Mouse (Mus musculus) c-Kit-positive CD71-negative TER-119-negative erythroid progenitor cells, embryonic 14.5 days (primary cell): ENCODE measurements around the gene Wdr12.
"Not testable (repeated sequence)": the region's sequence is repeated elsewhere in the genome, so short reads cannot be mapped to it uniquely, and the experiment has no call there.

Source experiments
- DNase-seq: peaks from one replicate; pipeline ENCODE4 v3.0.0-alpha.2; 2013; ENCODE audit warnings: low read depth

Wdr12 gene

DNA sequence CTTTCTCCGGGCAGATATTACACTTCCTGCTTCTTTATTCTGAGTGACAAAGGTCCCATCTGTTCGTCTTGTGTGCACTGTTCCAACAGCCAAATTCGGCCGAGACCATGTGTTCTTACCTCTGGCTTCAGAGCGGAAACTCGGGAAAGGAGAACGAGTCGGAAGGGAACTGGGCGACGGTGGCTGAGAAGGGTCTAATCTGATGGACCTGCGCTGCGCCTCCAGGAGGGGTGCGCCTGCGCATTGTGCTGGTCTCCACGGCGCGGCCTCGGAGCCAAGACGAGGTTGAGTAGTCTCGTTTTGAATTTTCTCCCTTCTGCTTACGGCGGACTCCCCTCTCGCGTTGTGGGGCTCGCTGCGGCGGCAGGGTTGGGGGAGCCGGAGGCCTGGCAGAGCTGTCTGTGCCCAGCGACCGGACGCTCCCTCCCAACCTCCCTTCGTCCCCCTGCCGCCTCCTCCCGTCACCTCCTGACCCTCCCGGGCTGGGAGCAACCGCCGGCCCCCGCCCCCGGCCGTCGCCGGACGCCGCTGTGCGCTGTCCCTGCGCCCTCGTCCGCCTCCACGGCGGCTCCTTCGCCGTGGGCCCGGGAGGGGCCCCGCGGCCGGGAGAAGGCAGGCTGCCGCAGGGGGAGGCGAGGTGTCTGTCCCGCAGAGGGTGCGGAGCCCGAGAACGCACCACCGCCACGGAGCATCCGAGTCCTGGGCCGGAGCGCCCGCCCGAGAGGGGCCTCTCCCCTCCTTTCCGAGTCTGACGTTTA is at the start of gene Wdr12, which contains the start of gene Carf:
Wdr12 (minus strand) TSS at position 622 of the 758 bp plus-strand sequence.
Carf (plus strand) TSS at position 224 of the 758 bp plus-strand sequence.
- peak; percentile 96 for DNase-seq

DNA sequence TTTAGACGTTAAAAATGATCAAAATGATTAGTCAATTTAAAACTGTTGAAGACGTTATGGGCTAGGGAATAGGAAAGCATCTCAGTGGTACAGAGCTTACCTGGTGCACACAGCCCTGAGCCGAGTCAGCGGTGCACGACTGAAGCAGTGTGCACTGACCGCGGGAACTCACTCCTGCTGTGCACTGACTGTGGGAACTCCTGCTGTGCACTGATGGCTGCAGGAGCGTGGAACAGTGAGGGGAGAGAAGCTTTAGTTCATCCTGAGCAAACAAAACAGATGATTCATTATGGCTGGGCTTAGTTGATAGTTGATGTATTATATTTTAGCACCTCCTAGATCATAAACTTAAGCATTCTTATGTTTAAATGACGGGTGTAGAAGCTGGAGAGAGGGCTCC is 38.9 kb upstream of the Wdr12 start:
- no peak for DNase-seq

DNA sequence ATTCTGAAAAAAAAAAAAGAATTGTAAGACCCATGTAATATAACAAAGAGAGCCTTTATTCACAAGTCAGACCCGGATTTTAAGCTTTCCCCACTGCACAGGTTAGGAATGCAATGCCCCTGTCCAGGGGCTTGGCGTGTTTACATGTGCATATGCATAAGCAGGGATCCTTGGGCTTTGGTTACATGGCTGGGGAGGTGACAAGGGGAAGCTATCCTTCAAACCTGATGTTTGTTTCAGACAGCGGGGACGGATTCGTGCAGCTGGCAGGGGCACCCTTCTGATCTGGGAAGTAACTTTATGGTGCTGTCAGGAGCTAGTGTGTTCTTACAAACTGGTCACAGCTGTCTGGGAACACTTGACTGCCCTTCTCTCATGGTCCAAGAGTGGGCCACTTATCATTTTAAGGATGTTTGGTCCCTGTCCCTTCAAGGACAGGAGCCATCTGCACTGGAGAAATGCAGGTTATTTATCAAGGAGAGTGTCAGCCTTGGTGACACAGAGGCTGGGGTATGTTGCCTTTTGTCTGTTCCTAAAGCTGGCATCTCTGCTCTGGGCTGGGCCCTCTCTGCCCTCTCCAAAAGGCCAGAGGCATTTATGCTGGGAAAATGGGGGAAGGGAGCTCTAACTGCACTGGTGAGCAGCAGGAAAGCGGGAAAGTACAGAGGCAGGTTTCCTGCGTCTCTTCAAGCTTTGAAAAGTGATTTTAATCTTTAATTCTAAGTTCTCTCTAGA is 19.4 kb upstream of the Wdr12 start:
- DNase-seq: no peak

DNA sequence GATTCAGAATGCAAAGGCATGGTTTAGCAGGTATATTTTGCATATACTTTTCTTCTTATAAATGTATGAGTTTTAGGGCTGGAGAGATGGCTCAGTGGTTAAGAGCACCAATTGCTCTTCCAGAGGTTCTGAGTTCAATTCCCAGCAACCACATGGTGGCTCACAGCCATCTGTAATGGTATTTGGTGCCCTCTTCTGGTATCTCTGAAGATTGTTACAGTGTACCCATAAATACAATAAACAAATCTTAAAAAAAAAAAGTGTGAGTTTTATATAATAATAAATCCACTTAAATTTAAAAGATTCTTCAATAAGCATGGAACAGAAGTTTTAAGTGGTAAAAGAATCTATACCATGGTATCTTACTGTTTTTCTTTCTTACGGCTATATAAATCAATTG is 6.1 kb upstream of the Wdr12 start:
- no peak for DNase-seq

DNA sequence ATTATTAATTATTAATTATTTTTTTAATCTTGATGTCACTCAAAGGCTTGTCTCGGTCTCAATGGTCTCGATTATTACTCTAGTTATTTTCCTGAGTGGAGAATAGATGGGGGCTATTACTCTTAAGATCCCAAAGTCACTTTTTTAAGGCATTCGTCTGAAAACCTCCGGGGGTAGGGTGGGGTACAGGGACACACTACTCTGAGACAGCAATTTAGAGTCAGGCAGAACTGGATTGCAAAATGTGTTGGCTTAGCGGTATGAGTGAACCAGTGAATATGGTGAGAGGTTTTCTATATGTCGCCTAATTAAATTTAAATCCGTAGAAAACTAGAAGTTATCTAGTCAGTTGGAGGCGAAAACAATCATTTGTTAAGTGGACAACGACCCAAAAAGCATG is 394 bp upstream of the Wdr12 start:
- DNase-seq: no peak

DNA sequence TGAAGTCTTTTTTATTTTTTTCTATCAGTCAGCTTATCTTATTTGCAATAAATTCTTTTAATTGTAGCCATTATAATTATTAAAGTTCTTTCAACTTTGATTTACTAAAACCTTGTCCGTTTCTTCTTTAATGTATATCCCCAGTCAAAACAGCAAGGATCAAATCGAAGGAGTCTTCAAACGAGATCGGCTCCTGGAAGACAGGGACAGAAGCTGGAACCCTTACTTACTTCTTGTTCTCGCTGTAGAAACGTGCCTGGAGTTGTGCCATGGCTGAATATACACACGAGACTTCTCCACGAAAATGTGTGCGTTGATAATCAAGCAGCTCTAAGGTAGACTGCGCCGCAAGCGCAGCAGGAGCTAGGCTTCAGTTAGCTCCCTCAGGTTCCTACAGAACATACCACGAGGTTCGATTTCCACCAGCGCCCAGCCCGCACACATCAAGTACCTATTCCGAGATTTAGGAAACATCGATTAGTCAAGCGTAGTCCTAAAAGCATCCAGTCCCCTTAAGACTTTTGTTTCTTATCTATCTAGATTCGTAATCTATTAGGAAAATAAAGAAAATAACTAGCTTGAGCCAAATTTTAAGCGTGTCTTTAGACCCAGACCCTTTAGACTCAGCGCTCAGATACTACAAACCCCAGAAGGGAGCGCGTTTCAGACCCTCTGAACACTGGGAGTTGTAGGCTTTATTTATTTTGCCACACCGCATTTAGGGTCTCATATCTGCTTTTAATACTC is 995 bp downstream of the Wdr12 start:
- DNase-seq: peak; percentile 72

DNA sequence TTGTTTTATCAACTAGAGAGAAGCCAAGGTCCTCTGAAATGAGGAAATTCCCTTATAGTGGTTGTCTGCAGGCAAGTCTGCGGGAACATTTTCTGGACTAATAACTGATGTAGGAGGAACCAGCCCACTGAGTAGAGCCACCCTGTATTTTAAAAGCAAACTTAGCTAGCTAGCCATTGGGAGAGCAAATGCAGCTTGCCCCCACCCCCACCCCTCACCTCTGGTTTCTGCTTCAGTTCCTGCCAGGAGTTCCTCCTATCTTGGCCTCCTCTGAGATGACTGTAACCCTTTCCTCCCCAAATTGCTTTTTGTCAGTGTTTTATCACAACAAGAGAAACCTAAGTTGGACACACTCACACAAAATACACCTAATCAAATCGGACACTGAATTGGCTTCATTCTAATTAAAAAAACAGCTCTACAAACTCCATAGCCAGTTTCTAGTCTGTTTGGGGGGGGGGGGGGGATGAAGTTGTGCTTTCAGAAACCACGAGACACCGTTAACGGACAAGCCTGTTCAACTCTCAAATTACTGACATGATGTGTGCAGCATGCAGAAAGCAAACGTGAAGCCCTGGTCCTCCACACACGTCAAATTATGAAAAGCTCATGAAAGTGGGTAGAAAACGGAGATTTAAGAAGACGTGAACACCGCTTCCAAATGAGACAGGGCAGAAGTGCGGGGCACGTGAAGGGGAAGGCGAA is 1.7 kb downstream of the Wdr12 start:
- peak; percentile 40 for DNase-seq

DNA sequence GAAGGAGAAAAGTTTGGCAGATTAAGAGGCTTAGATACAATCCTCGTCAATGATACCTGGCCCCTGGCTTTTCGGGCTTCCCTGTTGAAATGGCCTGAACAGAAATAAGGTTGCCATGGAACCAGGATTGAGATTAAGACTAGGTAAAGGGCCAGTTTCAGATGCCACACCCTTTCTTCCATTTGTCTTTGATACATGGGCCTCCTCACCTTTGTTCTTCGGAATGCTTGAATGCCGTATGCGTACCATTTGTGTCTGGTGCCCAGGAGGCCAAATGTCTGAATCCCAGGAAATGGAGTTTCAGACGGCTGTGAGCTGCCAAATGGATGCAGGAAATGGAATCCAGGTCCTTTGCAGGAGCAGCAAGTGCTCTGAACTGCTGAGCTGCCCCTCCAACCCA is 22.0 kb downstream of the Wdr12 start:
- no peak for DNase-seq

DNA sequence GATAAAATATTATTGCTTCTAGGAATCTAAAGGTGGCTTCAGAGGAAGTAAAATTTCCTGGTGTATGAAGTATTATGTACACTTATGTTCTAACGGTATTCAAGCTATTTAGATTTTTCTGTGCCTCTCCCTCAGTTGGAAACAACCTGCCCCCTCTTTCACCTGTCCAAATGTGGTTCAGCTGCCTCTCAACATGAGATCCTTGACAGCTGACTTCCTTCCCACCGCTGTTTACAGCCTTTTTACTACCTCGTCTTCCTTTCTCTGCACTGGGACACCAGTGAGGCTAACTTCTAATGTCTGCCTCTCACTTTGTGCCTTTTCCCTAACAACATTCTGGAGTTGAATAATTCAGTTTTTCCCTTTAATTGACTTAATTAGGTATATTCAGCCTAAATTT is 22.9 kb downstream of the Wdr12 start:
- DNase-seq: no peak

DNA sequence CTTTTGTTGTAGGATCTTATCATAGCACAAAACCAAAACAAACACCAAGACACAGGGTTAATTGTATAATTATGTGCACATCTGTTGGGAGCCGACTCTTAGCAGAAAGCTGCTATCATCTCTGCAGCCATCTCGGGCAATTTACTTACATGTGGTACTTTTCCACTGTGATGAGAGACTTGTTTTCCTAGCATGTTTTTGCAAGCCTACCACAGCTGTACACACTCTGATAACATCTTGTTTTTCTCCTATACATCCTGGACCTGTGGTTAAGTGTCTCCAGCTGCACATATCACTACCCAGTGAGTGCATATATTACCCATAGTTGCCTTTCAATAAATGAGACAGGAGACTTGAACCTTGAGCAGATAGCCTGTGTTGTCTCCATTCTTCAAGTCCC is 23.5 kb downstream of the Wdr12 start:
- no peak for DNase-seq

DNA sequence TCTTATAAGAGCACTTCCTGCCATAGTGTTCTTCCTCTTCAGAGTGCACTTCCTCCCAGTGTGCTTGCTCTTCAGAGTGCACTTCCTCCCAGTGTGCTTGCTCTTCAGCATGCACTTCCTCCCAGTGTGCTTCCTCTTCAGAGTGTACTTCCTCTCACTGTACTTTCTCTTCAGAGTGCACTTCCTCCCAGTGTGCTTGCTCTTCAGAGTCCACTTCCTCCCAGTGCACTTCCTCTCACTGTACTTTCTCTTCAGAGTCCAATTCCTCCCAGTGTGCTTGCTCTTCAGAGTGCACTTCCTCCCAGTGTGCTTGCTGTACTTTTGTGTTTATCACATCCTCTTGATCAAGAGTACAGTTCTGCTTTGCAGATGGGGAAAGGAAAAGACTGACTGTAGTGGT is 27.7 kb downstream of the Wdr12 start:
- DNase-seq: peak; percentile 10

DNA sequence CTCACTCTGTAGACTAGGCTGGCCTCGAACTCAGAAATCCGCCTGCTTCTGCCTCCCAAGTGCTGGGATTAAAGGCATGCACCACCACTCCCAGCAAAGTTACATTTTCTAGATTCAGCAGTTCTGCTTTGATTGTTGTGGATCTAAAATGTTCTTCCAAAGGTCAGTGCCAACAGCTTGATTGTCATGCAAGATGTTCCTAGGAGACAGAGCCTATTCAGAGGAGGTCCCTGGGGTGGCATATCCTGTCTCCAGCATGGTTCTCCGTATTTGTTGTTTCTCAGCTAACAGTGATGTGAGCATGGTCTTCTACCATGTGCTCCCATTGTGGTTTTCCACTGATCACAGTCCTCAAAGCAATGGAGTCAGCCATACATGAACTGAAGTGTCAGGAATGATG is 42.1 kb downstream of the Wdr12 start:
- no peak for DNase-seq

DNA sequence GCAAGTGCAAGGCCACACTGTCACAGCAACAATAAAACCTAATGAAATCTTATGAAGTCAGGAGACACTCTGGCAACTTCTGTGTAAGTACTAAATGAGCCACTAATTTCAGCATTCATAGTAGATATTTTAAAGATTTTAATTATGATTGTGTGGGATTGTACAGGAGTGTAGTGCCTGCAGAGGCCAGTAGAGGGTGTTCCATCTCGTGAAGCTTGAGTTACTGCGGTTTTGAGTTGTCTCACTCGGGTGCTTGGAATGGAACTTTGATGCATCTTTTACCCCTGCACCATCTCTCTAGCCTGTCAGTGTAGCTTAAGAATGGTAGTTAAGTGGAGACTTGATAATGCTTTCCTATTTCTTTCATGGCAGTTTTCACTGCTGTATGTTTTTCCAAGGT is 43.8 kb downstream of the Wdr12 start:
- DNase-seq: no peak

DNA sequence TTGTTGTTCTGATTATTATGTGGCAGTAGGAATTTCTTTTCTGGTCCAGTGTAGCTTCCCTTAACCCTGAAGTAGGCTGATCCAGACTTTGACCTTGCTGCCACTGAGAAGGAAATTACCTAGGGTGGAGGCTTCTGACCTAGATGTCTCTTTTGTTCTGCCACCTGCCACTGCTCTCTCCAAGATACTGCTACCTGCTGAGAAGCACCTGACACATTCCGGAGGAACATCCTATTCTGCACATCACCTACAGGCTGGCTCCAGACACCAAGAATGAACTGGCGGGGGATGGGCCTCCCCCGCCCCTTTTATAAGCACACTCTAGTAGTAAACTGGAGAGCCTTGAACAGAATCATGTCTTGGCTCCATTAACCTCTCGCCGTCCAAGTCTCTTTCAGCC is 51.0 kb downstream of the Wdr12 start:
- not testable (repeated sequence) for DNase-seq

DNA sequence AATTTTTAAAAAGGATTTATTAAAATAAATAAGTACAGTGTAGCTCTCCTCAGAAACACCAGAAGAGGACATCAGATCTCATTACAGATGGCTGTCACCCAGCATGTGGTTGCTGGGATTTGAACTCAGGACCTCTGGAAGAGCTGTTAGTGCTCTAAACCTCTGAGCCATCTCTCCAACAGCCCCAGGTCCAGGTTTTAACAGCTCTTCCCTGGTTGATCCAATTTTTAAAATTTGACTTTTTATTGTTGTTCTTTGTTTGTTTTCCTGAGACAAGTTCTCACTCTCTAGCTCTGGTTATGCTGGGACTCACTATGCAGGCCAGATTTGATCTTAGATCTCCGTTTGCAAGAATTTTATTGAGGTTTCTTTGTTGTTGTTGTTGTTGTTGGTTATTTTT is 53.9 kb downstream of the Wdr12 start:
- DNase-seq: no peak

DNA sequence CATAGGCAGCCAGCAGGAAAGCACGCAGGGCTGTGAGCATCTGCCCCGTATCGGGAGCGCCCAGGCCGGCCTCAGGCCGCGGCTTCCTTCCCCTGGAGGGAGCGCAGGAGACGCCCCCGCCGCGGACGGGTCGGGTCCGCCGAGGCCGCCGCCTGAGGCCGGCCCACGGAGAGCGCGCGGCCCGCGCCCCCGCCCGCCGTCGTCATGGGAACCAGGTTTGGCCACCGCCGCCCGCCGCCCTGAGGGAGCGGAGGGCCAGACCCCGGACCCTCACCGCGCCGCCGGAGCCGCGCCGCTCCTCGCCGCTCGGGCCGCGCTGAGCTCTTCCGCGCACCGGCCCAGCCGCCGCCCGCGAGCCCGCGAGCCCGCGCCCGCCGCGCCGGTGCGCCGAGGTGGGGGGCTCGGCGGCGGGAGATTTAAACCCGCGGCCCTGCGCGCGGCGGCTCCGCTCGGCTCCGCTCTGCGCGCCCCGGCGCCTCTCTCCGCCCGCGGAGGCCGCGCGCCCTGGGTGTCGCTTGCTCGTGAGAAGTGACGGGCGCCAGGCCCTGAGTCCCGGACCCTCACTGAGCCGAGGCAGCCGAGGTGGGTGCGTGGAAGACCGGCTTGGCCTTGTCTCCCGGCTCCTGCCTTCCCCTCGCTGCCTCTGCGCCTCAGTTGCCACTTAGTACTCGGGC is 55.5 kb downstream of the Wdr12 start, which contains the start of gene Ica1l:
Ica1l (minus strand) TSS at position 389 of the 674 bp plus-strand sequence.
- no peak for DNase-seq

DNA sequence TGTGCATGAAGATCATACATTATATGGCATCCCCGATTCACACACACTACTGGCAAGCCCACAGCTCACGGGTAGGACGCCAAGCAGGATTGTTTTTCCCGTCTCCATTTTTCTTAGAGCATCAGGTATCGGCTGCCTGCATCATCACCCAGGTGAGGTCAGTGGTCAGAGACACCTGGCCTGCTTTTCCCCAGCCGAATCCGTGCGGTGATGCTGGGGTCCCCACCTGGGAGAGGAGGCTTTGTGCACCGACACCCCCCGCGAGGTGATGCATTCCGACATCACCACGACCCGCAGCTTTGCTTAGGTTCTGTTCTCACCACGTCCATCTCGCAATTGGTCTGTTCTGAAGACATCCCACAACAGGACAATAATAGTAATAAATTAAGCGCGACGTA is 56.0 kb downstream of the Wdr12 start:
- no peak for DNase-seq

DNA sequence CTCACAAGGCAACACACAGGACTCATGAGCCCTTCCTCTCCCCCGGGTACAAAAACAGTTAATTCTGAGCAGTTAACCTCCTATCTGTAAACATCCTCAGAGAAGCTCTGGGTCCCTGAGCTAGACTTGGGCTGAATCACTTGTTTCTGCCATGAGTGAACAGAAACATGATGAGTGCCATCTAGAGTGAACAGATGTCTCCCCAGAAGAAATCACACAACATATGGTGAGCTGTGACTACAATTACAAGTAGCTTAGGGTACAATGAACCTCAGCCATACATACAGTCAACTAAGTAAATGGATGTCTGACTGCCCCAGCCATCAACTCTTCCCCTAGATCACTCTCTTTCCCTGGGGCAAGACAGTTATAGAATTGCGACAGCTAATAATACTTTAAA is 63.4 kb downstream of the Wdr12 start:
- no peak for DNase-seq
